Mouse (Mus musculus) frontal cortex, postnatal 25 days (tissue): ENCODE data around the gene Slc35g3.
A peak's percentile ranks its signal among the peaks of the same experiment; 100 is the strongest.

Source experiments
- DNase-seq, 2 experiments: peaks; one replicate each; pipeline ENCODE4 v3.0.0; 2022; ENCODE audit warnings: low spot score in 2 of 2

Gene Slc35g3

GRCm38 (mm10) chr11:69784793-69785272 lies 23.1 kb upstream of the Slc35g3 start:
- DNase-seq, result no peak

GRCm38 (mm10) chr11:69781828-69782227 lies 20.1 kb upstream of the Slc35g3 start:
- DNase-seq, result no peak

GRCm38 (mm10) chr11:69778985-69779384 lies 17.2 kb upstream of the Slc35g3 start:
- DNase-seq, result no peak

- DNase-seq, result no peak
Measured at GRCm38 (mm10) chr11:69778258-69778982, 16.7 kb upstream of the Slc35g3 start.

GRCm38 (mm10) chr11:69777504-69778257 lies 15.9 kb upstream of the Slc35g3 start:
- DNase-seq, result no peak

- no peak for DNase-seq
Measured at GRCm38 (mm10) chr11:69776488-69776887, 14.7 kb upstream of the Slc35g3 start.

- DNase-seq, result no peak
Measured at GRCm38 (mm10) chr11:69775716-69776115, 13.9 kb upstream of the Slc35g3 start.

- no peak for DNase-seq
Measured at GRCm38 (mm10) chr11:69774961-69775360, 13.2 kb upstream of the Slc35g3 start.

- no peak for DNase-seq
Measured at GRCm38 (mm10) chr11:69767625-69767909, 5.8 kb upstream of the Slc35g3 start.

- no peak for DNase-seq
Measured at GRCm38 (mm10) chr11:69766872-69767624, 5.3 kb upstream of the Slc35g3 start.

- DNase-seq, result peak; percentile 53 to 71
Measured at GRCm38 (mm10) chr11:69766126-69766609, 4.4 kb upstream of the Slc35g3 start.

GRCm38 (mm10) chr11:69765221-69766125 lies 3.7 kb upstream of the Slc35g3 start, which contains the start of gene Zbtb4:
Gene Zbtb4 (plus strand): TSS chr11:69765912.
- no peak for DNase-seq

- no peak for DNase-seq
Measured at GRCm38 (mm10) chr11:69763551-69763950, 1.8 kb upstream of the Slc35g3 start.

- no peak for DNase-seq
Measured at GRCm38 (mm10) chr11:69760901-69761200, 917 bp downstream of the Slc35g3 start.

GRCm38 (mm10) chr11:69760160-69760900 lies 1.4 kb downstream of the Slc35g3 start:
- no peak for DNase-seq

GRCm38 (mm10) chr11:69758971-69759721 lies 2.6 kb downstream of the Slc35g3 start:
- peak; percentile 73 to 74 for DNase-seq

GRCm38 (mm10) chr11:69758478-69758970 lies 3.2 kb downstream of the Slc35g3 start, which contains the start of gene Polr2a:
Gene Polr2a (minus strand): TSS chr11:69758637.
- DNase-seq, result peak; percentile 95 to 97

GRCm38 (mm10) chr11:69758090-69758456 lies 3.7 kb downstream of the Slc35g3 start:
- DNase-seq, result peak; percentile 91 to 96

- no peak for DNase-seq
Measured at GRCm38 (mm10) chr11:69757303-69758089, 4.3 kb downstream of the Slc35g3 start.
